Mouse (Mus musculus) brown adipose tissue, adult 24 weeks (tissue): ENCODE results near the gene Arhgdib. TPM values are rescaled to one million over a fixed set of nuclear protein-coding genes. Genes with fewer than 3 reads are reported as not detected.
"Not testable (repeated sequence)": the region's sequence is repeated elsewhere in the genome, so short reads cannot be mapped to it uniquely, and the experiment has no call there.

Experiments
- H3K27ac ChIP-seq: fragments of 200-500 bp; replicated peaks from 2 replicates; pipeline ENCODE4 v1.5.1; 2012; ENCODE audit warnings: low read depth, mild to moderate bottlenecking, low read length
- H3K4me1 ChIP-seq: fragments of 200-500 bp; 2 replicates; pipeline ENCODE4 v1.6.1; 2012; ENCODE audit warnings: low read length, mixed read lengths; ENCODE audit not compliant: control insufficient read depth, insufficient read depth, insufficient read length
- H3K4me3 ChIP-seq: fragments of 200-500 bp; 2 replicates; pipeline ENCODE4 v1.5.1; 2012; ENCODE audit warnings: low read depth, mild to moderate bottlenecking, low read length, moderate library complexity; ENCODE audit not compliant: insufficient read depth
- polyA plus RNA-seq: library from polyadenylated mRNA; stranded (reverse); fragments of >200 nt; gene quantifications from 2 replicates; pipeline ENCODE4 v1.2.4, GENCODE M21; 2012; ENCODE audit not compliant: missing spikeins, insufficient read depth, insufficient read length

The Arhgdib gene
- polyA plus RNA-seq: 26.5 and 27.0 TPM in 2 replicates

DNA sequence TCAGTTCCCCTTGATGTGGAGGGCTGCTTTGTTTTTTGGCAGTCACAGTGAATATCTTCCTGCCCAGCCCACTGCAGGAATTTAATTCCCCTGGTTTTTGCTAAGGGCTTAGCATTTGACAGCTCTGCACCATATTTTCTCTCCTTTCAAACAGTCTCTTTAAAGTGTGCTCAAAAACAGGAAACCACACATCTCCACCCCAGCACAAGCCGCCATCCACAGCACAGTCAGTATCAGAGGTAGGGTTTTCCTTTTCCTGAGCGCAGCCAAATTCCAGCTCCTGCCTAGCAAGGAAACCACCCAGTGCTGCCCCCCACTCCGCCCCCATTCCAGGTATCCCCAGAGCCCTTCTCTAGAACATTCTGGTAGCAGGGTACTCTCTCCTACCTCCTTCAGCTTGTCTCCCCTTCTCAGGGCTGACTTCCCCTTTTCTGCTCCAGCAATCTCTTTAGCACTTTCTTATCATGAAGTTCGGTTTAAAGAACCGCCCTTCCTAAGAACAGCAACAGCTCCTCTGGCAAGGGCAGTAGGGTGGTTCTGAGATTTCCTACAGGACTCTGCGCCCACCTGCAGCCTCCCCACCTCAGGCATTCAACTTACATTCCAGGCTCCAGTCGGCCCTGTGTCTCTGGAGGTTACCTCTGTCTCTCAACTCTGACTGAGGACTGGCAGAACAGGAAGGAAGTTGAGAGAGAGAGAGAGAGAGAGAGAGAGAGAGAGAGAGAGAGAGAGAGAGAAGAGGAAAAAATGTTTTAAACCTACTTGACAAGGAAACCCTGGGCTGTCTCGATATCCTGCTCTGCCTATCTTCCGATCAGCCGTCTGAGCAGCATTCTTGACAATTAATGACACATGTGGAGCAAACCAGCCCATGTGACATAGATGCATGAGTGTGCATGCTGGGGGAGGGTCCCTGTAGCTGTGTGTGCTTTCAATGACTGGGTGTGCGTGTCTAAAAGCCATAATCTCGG is at the start of gene Arhgdib:
Gene Arhgdib (minus strand): TSS at position 849 of the 971 bp plus-strand sequence.
- peak within 1 kb of the TSS; percentile 93 for H3K27ac ChIP-seq
- H3K4me1 ChIP-seq: peaks cover 2% of the 10 kb centered on the region; the same call in 1 of the 2 replicates
- peak within 1 kb of the TSS; percentile 54 for H3K4me3 ChIP-seq

DNA sequence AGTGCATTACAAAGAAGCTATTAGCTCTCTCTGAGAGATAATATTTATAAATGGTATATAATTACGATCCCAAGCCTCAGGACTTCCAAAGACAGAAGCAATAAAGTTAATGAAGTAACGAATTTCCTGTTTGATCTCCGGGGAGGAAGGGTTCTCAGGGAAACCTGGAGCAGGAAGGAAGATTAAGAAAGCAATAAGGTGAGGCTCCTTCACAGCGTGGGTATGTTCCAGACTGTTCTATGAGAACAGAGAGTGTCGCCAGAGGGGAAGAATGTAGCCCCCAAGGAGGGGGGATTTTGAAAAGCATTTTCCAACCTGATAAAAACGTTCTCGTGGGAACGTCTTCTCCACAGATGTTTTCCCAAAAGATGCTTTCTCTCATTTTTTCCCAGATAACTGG is 48.9 kb upstream of the Arhgdib start:
- Histone ChIP-seq H3K4me3 (no peak overlapping the region), H3K4me1 (peaks cover 3% of the 10 kb centered on the region), H3K27ac (no peak overlapping the region)

DNA sequence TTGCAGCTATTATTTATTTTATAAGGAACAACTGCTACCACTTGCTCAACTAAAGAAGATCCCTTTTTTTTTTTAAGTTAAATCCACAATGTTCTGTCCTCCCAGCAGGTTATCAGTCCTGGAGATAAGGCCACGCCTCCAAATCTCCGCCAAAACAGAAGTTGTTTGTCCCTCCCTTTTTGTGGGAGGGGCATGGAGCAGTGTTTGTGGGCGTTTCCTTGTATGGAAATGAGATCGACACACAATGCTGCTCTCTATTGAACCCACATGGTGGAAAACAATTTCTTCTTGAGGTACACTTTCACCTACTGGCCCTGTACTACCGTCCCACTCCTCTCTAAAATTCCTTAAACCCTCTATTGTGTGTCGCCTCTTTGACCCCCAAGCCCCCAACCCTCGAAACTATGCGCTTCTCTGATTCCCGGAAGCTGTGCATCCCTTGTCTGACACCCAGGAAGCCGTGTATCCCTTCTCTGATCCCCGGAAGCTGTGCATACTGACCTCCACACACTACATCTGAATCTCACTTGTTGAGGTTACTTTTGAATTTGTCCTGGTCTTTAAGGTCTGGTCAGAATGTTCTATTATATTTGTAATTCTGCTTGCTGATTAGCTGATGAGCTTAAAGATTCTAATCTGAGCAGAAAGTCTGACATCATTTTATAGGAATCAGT is 48.3 kb upstream of the Arhgdib start:
- peak overlapping the region; percentile 11; the same call in 1 of the 2 replicates for H3K4me3 ChIP-seq
- H3K27ac ChIP-seq: no peak overlapping the region
- peaks cover 3% of the 10 kb centered on the region for H3K4me1 ChIP-seq

GRCm38 (mm10) chr6:136988536-136989060 is 46.9 kb upstream of the Arhgdib start:
- Histone ChIP-seq H3K27ac (no peak overlapping the region), H3K4me3 (no peak overlapping the region), H3K4me1 (peaks cover 3% of the 10 kb centered on the region)

DNA sequence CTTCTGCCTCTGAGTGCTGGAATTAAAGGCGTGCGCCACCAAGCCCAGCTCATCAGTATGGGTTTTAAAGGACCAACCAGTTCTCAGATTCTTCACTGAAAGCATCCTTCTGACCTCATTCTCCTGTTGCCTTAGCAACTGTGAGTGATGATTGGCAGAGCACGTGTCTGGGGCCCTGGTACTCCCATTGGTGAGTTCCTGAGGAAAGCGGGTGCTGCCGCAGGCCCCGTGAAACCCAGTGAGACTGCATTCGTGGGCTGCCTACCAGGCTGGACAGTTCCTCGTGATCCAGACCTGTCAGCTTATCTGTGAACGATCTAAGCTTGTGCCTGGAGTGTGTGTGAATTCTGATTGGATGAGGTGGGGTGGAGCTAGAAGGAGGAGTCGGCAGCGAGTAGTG is 45.0 kb upstream of the Arhgdib start:
- Histone ChIP-seq H3K4me1 (peaks cover 3% of the 10 kb centered on the region), H3K27ac (no peak overlapping the region), H3K4me3 (no peak overlapping the region)

DNA sequence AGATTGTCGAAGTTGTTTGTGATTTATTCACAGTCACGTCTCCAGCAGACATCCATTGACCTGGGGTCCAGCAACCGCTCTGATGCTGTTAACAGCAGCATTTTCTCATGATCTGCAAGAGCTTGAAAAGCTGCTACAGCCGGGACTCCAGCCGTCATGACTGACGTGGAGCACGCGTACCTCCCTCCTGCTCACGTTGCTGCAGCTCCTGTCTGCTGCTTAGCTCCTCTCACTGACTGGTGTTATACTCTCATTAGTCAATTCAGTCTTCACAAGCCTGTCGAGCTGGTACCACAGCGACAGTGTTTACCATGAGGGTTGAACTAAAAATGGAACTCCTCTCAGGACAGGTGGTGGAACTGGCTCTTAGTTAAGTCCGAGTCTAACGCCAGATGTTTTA is 44.3 kb upstream of the Arhgdib start:
- Histone ChIP-seq H3K4me1 (peaks cover 3% of the 10 kb centered on the region), H3K4me3 (no peak overlapping the region), H3K27ac (no peak overlapping the region)

DNA sequence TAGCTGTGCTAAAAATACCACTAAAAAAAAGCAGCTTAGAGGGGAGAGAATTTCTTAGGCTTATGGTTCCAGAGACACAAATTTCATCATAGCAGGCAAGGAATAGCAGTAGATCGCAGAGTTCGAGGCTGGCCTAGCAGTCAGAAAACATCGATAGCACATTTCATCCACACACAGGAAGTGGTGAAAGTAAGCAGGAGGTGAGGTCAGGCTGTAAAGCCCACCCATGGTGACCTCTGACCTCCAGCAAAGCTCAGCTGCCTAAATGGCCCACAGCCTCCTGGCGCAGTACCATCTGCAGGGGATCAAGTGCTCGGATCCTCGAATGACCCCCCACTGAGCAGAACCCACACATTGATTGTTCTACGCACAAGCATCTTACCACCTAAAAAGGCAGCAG is 41.5 kb upstream of the Arhgdib start:
- Histone ChIP-seq H3K4me3 (no peak overlapping the region), H3K4me1 (no peaks in the 10 kb centered on the region), H3K27ac (no peak overlapping the region)

- H3K27ac ChIP-seq: no peak overlapping the region
- no peak overlapping the region for H3K4me3 ChIP-seq
- no peaks in the 10 kb centered on the region for H3K4me1 ChIP-seq
Observed at GRCm38 (mm10) chr6:136982581-136982980, 40.9 kb upstream of the Arhgdib start.

GRCm38 (mm10) chr6:136980331-136980746 is 38.6 kb upstream of the Arhgdib start:
- 0 out of 2 replicates have a peak overlapping the region, but pooled peaks have one; percentile 40 for H3K27ac ChIP-seq
- H3K4me1 ChIP-seq: no peaks in the 10 kb centered on the region

DNA sequence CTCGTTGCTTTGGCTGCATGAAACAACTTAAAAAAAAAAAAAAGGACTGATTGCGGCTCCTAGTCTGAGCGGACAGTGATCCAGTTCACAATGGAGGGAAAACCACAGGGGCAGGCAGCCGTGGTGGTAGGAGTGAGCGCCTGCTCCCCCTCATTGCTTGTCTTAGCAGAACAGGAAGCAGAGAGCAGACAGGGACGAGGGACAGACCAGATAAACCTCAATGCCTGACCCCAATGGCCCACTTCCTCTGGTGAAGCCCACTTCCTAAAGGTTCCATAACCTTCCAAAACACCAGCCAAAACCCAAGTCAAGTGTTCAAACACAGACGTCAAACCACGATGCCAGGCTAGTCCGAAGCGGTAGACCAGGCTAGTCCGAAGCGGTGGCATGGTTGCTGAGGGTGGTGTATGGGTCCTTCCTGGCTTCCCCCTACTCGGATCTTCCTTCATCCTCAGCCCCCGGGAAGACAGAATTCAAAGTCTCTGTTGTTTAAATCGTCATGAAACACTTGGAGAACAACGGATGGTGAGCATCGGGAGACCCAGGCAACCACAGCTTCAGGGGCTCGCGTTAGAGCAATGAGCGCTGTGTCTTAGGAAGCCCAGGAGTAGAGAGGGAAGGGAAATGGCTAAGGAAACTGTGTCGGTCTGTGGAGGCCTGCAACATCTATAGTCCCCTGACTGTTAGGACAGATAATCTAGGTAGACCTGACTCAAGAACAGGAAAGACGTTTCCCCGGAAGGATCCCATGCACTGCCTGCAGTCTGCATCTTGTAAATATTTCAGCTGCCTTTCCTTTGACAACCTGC is 37.8 kb upstream of the Arhgdib start:
- H3K4me3 ChIP-seq: peak overlapping the region; percentile 12; the same call in 1 of the 2 replicates
- no peak overlapping the region for H3K27ac ChIP-seq
- H3K4me1 ChIP-seq: no peaks in the 10 kb centered on the region

More at GRCm38 (mm10) chr6:136980331-136980746, 38.6 kb upstream of the Arhgdib start:
- H3K4me3 ChIP-seq: no peak overlapping the region

GRCm38 (mm10) chr6:136968877-136969276 is 27.2 kb upstream of the Arhgdib start:
- H3K4me1 ChIP-seq, H3K27ac ChIP-seq, H3K4me3 ChIP-seq: not testable (repeated sequence)

GRCm38 (mm10) chr6:136967466-136967865 is 25.8 kb upstream of the Arhgdib start:
- Histone ChIP-seq H3K4me1 (no peaks in the 10 kb centered on the region), H3K27ac (no peak overlapping the region), H3K4me3 (no peak overlapping the region)

- Histone ChIP-seq H3K27ac (no peak overlapping the region), H3K4me1 (no peaks in the 10 kb centered on the region), H3K4me3 (no peak overlapping the region)
Observed at GRCm38 (mm10) chr6:136965912-136966311, 24.2 kb upstream of the Arhgdib start.

DNA sequence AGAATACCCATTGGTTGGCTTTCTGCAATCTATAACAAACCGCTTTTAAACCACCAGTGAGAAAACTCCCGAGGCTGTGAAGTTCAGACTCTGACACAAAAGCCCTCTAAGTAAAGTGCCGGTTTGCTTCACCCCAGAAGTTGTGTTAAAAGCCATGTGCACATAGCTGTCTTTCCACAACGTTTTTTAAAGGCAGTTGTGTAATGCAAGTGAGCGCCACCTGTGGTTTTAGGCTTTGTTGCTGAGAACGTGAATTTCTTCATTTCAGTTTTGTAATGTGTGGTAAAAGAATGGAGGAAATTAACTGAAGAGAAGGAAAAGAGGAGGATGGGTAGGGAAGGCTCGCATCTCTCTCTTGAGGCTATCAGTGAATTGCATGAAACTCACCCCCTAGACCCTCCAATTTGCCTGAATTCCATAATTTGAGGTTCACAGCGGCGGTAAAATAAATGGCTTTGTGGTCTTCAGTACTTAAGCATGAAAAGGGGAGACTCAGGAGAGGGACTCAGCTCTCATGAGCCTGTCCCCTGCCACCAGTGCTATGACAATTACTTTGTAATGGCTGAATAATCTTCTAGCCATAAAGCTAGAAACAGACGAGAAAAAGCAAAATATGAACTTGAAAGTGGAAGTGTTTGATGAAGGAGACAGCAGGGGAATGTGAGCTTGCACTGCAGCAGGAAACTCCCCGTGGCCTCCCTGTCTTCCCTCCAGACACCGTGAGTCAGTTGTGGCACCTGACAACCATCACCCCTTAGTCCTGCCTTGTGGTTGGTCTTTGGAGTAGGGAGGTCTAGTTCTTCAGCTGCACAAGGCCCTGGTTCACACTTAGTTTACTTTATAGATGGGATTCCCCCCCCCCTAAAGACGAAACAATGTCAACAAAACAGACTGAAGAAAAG is 23.2 kb upstream of the Arhgdib start:
- H3K27ac ChIP-seq: no peak overlapping the region
- no peak overlapping the region for H3K4me3 ChIP-seq
- no peaks in the 10 kb centered on the region for H3K4me1 ChIP-seq
